9 mouse cellular contexts compared by ENCODE assay signal in the genomic region with DNA sequence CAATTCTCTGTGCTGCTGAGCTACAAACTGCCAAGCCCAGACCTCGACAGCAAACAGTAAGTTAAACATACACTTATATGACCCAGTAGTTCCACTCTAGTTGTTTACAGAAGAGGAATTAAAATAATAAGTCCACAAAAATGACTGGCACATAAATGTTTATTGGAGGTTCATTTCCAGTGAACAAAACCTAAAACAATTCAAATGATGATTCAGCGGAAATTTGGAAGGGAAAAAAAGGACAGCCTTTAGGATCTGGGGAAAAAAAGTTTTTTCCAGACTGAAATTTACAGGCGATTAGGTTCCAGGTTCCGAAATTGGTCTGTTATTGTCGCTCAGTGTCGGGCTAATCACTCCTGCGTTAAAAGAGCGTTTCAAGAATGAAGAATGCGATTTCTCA. TPM values are rescaled to one million over a fixed set of nuclear protein-coding genes. Genes with fewer than 3 reads are reported as not detected.
DNase-seq lines count a peak whose midpoint lies in the region; ATAC-seq and TF ChIP-seq lines count a peak whose summit lies in the region.
"Had no signal": no experiment of that assay in that cellular context is flagged by ENCODE, and none has a peak within 500 bp of the region (broad histone marks: within the 10 kb centered on the region; RNA-seq: fewer than 3 reads in every experiment).

No protein-coding gene starts in this region.

- H3K9me3 ChIP-seq in erythroblast, embryonic 14.5 days (ENCODE audit: control insufficient read depth, low read length), result no peaks in the 10 kb centered on the region
- no peaks in the 10 kb centered on the region for H3K9me3 ChIP-seq in limb, embryonic 15.5 days
- H3K9me3 ChIP-seq in stomach, embryonic 16.5 days (replicated peaks; ENCODE audit: control insufficient read depth, low read length), result no peaks in the 10 kb centered on the region

- ATAC-seq in erythroblast, adult 5-6 weeks (replicated peaks; ENCODE audit: low FRiP score, poor library complexity, severe bottlenecking), result no peak
- ATAC-seq in limb, embryonic 15.5 days (ENCODE audit: insufficient number of reproducible peaks, low FRiP score, low TSS enrichment, low read depth), result no peak
- ATAC-seq in stomach, embryonic 16.5 days (ENCODE audit: insufficient read depth, low FRiP score), result no peak

- H3K4me2 ChIP-seq in limb, embryonic 15.5 days, result peak overlapping the region; percentile 85
- peak overlapping the region; percentile 82 for H3K4me2 ChIP-seq in stomach, embryonic 16.5 days (ENCODE audit: low read depth, low read length)

- H3K36me3 ChIP-seq in erythroblast, embryonic 14.5 days (ENCODE audit: control insufficient read depth), result no peaks in the 10 kb centered on the region
- no peaks in the 10 kb centered on the region for H3K36me3 ChIP-seq in spleen, adult 2 months (ENCODE audit: control insufficient read depth, insufficient read depth, low read length)
- H3K36me3 ChIP-seq in limb, embryonic 15.5 days, result no peaks in the 10 kb centered on the region
- no peaks in the 10 kb centered on the region for H3K36me3 ChIP-seq in stomach, embryonic 16.5 days (ENCODE audit: control insufficient read depth, insufficient read depth, low read length)

- no peak overlapping the region for H3K27ac ChIP-seq in spleen, adult 2 months (ENCODE audit: insufficient read depth, low read length)
- H3K27ac ChIP-seq in limb, embryonic 15.5 days, result 0 out of 2 replicates have a peak overlapping the region, but pooled peaks have one; percentile 64
- H3K27ac ChIP-seq in stomach, embryonic 16.5 days (ENCODE audit: low read length), result peak overlapping the region; percentile 71; the same call in 1 of the 2 replicates

- H3K4me3 ChIP-seq in erythroblast, embryonic 14.5 days (replicated peaks), result peak overlapping the region; percentile 54
- H3K4me3 ChIP-seq in spleen, adult 2 months (ENCODE audit: extremely low read depth, insufficient read depth, insufficient read length), result peak overlapping the region; percentile 57
- peak overlapping the region; percentile 69 for H3K4me3 ChIP-seq in limb, embryonic 15.5 days
- peak overlapping the region; percentile 54 for H3K4me3 ChIP-seq in stomach, embryonic 16.5 days (replicated peaks; ENCODE audit: low read length)

- peaks cover 45% of the 10 kb centered on the region for H3K27me3 ChIP-seq in erythroblast, embryonic 14.5 days (ENCODE audit: control insufficient read depth)
- peaks cover 4% of the 10 kb centered on the region; the same call in 1 of the 2 replicates for H3K27me3 ChIP-seq in spleen, adult 2 months (ENCODE audit: control insufficient read depth, insufficient read depth, low read length)
- H3K27me3 ChIP-seq in limb, embryonic 15.5 days, result peaks cover 10% of the 10 kb centered on the region; the same call in 1 of the 2 replicates
- H3K27me3 ChIP-seq in stomach, embryonic 16.5 days (ENCODE audit: control insufficient read depth, insufficient read depth, low read length), result no peaks in the 10 kb centered on the region

- 9% methylated on average over 9 of the region's 9 CpGs for WGBS in spleen, adult 2 months
- WGBS in limb, embryonic 15.5 days, result 13% methylated on average over 9 of the region's 9 CpGs
- 11% methylated on average over 9 of the region's 9 CpGs for WGBS in stomach, embryonic 16.5 days

- no peak for DNase-seq in spleen, adult 2 months (ENCODE audit: low read depth in 1 of 2, low spot score in 2 of 2)
- DNase-seq in spleen, adult 18-20 months, result no peak
- DNase-seq in left cerebral cortex, adult 9 months (ENCODE audit: low spot score in 2 of 2), result no peak
- no peak for DNase-seq in cerebellum, postnatal 25 days

- peaks cover 12% of the 10 kb centered on the region for H3K4me1 ChIP-seq in erythroblast, embryonic 14.5 days (ENCODE audit: control insufficient read depth)
- H3K4me1 ChIP-seq in spleen, adult 2 months (ENCODE audit: control insufficient read depth, insufficient read depth, insufficient read length), result no peaks in the 10 kb centered on the region; the same call in none of the 2 replicates
- peaks cover 7% of the 10 kb centered on the region for H3K4me1 ChIP-seq in limb, embryonic 15.5 days
- H3K4me1 ChIP-seq in stomach, embryonic 16.5 days (ENCODE audit: control insufficient read depth, insufficient read depth, low read length), result peaks cover 7% of the 10 kb centered on the region

- peak overlapping the region; percentile 63; the same call in 1 of the 2 replicates for H3K9ac ChIP-seq in limb, embryonic 15.5 days
- H3K9ac ChIP-seq in stomach, embryonic 16.5 days (ENCODE audit: low read length), result peak overlapping the region; percentile 78

- no peak for TF ChIP-seq CTCF in spleen, adult 2 months (IDR thresholded peaks at IDR 0.05; ENCODE audit: extremely low read depth, insufficient read depth, insufficient read length, insufficient replicate concordance)

- TF ChIP-seq POLR2A in spleen, adult 2 months (IDR thresholded peaks at IDR 0.05; ENCODE audit: low read depth, low read length), result no peak

RNA-seq across cellular contexts. Expression of a gene that starts 0.4 kb away (rescaled TPM):
- 0.01 TPM in 1 of 2 replicates, not detected in the other for polyA plus RNA-seq in erythroblast, embryonic 14.5 days (2012)
- total RNA-seq in erythroblast, adult 5-6 weeks (2015; ENCODE audit: low replicate concordance), result 0.42 TPM in 1 of 2 replicates, not detected in the other
- total RNA-seq in erythroblast, adult 5-6 weeks (2017; ENCODE audit: low replicate concordance), result not detected in 2 replicates
- 12.3 and 13.9 TPM in 2 replicates for polyA plus RNA-seq in spleen, adult 2 months (2012; rRNA removed)
- 10.4 and 11.9 TPM in 2 replicates for polyA plus RNA-seq in limb, embryonic 15.5 days (2015; fragmentation: Nextera tagmentation; extraction: Ambion mirVana)
- 17.8 and 21.5 TPM in 2 replicates for polyA plus RNA-seq in stomach, embryonic 16.5 days (2015; fragmentation: Nextera tagmentation; extraction: Ambion mirVana)

RNA-seq across cellular contexts. Expression of a gene that starts 6.7 kb away (rescaled TPM):
- polyA plus RNA-seq in erythroblast, embryonic 14.5 days (2012), result not detected in 2 replicates
- total RNA-seq in erythroblast, adult 5-6 weeks (2015; ENCODE audit: low replicate concordance), result not detected in 2 replicates
- total RNA-seq in erythroblast, adult 5-6 weeks (2017; ENCODE audit: low replicate concordance), result not detected in 2 replicates
- not detected in 2 replicates for polyA plus RNA-seq in spleen, adult 2 months (2012; rRNA removed)
- not detected in 2 replicates for polyA plus RNA-seq in limb, embryonic 15.5 days (2015; fragmentation: Nextera tagmentation; extraction: Ambion mirVana)
- polyA plus RNA-seq in stomach, embryonic 16.5 days (2015; fragmentation: Nextera tagmentation; extraction: Ambion mirVana), result not detected in 2 replicates
- polyA plus RNA-seq: brain, embryonic 14.5 days had no signal

RNA-seq across cellular contexts. Expression of a gene that starts 14.3 kb away (rescaled TPM):
- polyA plus RNA-seq in erythroblast, embryonic 14.5 days (2012), result 27.3 and 29.9 TPM in 2 replicates
- 33.4 and 43.5 TPM in 2 replicates for total RNA-seq in erythroblast, adult 5-6 weeks (2015; ENCODE audit: low replicate concordance)
- total RNA-seq in erythroblast, adult 5-6 weeks (2017; ENCODE audit: low replicate concordance), result 55.5 and 62.5 TPM in 2 replicates
- 125 and 155 TPM in 2 replicates for polyA plus RNA-seq in spleen, adult 2 months (2012; rRNA removed)
- polyA plus RNA-seq in limb, embryonic 15.5 days (2015; fragmentation: Nextera tagmentation; extraction: Ambion mirVana), result 660 and 698 TPM in 2 replicates
- 614 and 657 TPM in 2 replicates for polyA plus RNA-seq in stomach, embryonic 16.5 days (2015; fragmentation: Nextera tagmentation; extraction: Ambion mirVana)

RNA-seq across cellular contexts. Expression of a gene that starts 20.4 kb away (rescaled TPM):
- polyA plus RNA-seq in erythroblast, embryonic 14.5 days (2012), result 0.10 TPM in 1 of 2 replicates, not detected in the other
- not detected in 2 replicates for total RNA-seq in erythroblast, adult 5-6 weeks (2015; ENCODE audit: low replicate concordance)
- total RNA-seq in erythroblast, adult 5-6 weeks (2017; ENCODE audit: low replicate concordance), result not detected in 2 replicates
- 0.18 TPM in 1 of 2 replicates, not detected in the other for polyA plus RNA-seq in spleen, adult 2 months (2012; rRNA removed)
- 0.26 and 0.65 TPM in 2 replicates for polyA plus RNA-seq in limb, embryonic 15.5 days (2015; fragmentation: Nextera tagmentation; extraction: Ambion mirVana)
- polyA plus RNA-seq in stomach, embryonic 16.5 days (2015; fragmentation: Nextera tagmentation; extraction: Ambion mirVana), result 1.9 and 2.0 TPM in 2 replicates
- polyA plus RNA-seq: brain, embryonic 14.5 days had no signal

RNA-seq across cellular contexts. Expression of a gene that starts 23.3 kb away (rescaled TPM):
- 1.1 and 1.2 TPM in 2 replicates for polyA plus RNA-seq in erythroblast, embryonic 14.5 days (2012)
- total RNA-seq in erythroblast, adult 5-6 weeks (2015; ENCODE audit: low replicate concordance), result 3.6 and 6.0 TPM in 2 replicates
- 0.98 and 1.3 TPM in 2 replicates for total RNA-seq in erythroblast, adult 5-6 weeks (2017; ENCODE audit: low replicate concordance)
- polyA plus RNA-seq in spleen, adult 2 months (2012; rRNA removed), result 74.8 and 91.9 TPM in 2 replicates
- 14.1 TPM in 2 replicates for polyA plus RNA-seq in limb, embryonic 15.5 days (2015; fragmentation: Nextera tagmentation; extraction: Ambion mirVana)
- polyA plus RNA-seq in stomach, embryonic 16.5 days (2015; fragmentation: Nextera tagmentation; extraction: Ambion mirVana), result 12.5 and 13.0 TPM in 2 replicates

Comparison
In these comparisons a context has a peak if more than half of its experiments do, and no peak if none do; other contexts are left out.
1. RNA of a gene that starts 0.4 kb away (polyA plus RNA-seq): 17.8 to 21.5 TPM in stomach, embryonic 16.5 days, 12.3 to 13.9 TPM in spleen, adult 2 months and 10.4 to 11.9 TPM in limb, embryonic 15.5 days; 0.01 TPM in erythroblast, embryonic 14.5 days; every median in the first group is over 10 times any median in the second.
2. Peak in every context shown above with its lines, with median percentiles within 50 percentile points of each other: H3K4me3 ChIP-seq.